Mouse (Mus musculus) lung, postnatal 0 days (tissue): ENCODE data around the gene Pbx1.

ENCODE experiments used
- CTCF ChIP-seq: IDR thresholded peaks from 2 replicates; pipeline ENCODE4 v1.5.1; 2016; ENCODE audit warnings: antibody characterized with exemption, mild to moderate bottlenecking
- EP300 ChIP-seq: IDR thresholded peaks from 2 replicates; pipeline ENCODE4 v1.6.1; 2016; ENCODE audit warnings: antibody characterized with exemption, mild to moderate bottlenecking, control low read depth

GRCm38 (mm10) chr1:168366261-168366660 lies 65.8 kb downstream of the Pbx1 start:
- TF ChIP-seq CTCF = no peak
- TF ChIP-seq EP300 = no peak
